Mouse (Mus musculus): Measurements from ENCODE around the gene Orc3. TPM values are rescaled to one million over a fixed set of nuclear protein-coding genes. Genes with fewer than 3 reads are reported as not detected.

Gene Orc3
- 143 TPM for polyA plus RNA-seq (2014; fragmentation: Illumina TruSeq; extraction: RNeasy Lipid Tissue Mini Kit (QIAGEN cat#74804); ENCODE audit: low read depth, low replicate concordance)

DNA sequence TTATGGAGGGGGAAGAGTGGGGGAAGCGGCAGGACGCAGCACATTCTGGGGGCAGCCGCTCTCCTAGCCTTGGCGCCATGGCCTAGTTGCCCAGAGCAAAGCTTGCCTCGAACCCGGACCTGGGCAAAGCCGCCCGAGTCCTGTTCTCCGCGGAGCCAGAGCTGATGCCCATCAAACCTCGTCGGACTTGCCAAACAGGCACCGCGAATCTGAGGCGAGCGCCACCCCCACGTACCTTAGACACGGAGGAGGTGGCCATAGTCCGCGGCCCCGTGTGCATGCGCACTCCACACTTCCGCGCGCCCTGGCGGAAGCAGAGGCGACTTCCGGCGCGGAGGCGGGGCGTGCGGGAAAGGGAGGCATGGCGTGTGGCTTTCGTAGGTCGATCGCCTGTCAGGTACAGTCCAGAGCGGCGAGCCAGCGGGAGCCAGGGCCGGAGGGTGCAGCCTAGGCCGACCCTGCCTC lies at the start of gene Orc3, which contains the start of gene Rars2:
Gene Orc3 (minus strand): TSS at position 315 of the 465 bp plus-strand sequence.
Gene Rars2 (plus strand): TSS at position 328 of the 465 bp plus-strand sequence.

DNA sequence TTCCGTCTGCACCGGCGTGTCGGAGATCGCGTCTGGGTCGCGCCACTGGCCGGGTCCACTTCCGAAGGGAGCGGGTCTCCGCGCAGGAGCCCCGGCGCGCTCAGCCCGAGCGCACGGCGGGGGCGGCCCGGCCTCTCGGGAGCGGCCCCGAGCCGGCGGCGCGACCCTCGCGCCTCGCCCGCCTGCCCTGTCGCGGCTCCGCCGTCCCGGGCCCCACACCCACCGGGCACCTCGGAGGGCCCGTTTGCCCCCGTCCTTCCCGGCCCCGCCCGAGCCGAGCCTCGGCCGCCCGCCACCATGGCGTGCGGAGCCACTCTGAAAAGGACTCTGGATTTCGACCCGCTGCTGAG lies 64.0 kb downstream of the Orc3 start, which contains the start of gene Akirin2:
Gene Akirin2 (plus strand): TSS at position 190 of the 350 bp plus-strand sequence.

Other genes starting within 250 kb of the Orc3 start
- 225 TPM for gene Akirin2, start 64.0 kb downstream of the Orc3 start, polyA plus RNA-seq (2014; fragmentation: Illumina TruSeq; extraction: RNeasy Lipid Tissue Mini Kit (QIAGEN cat#74804); ENCODE audit: low read depth, low replicate concordance)
- gene Rars2, start within 50 bp of the Orc3 start, polyA plus RNA-seq (2014; fragmentation: Illumina TruSeq; extraction: RNeasy Lipid Tissue Mini Kit (QIAGEN cat#74804); ENCODE audit: low read depth, low replicate concordance) = 63.9 TPM
- 115 TPM for gene Slc35a1, start 72.5 kb upstream of the Orc3 start, polyA plus RNA-seq (2014; fragmentation: Illumina TruSeq; extraction: RNeasy Lipid Tissue Mini Kit (QIAGEN cat#74804); ENCODE audit: low read depth, low replicate concordance)
- not detected for gene Cfap206, start 115.3 kb upstream of the Orc3 start, polyA plus RNA-seq (2014; fragmentation: Illumina TruSeq; extraction: RNeasy Lipid Tissue Mini Kit (QIAGEN cat#74804); ENCODE audit: low read depth, low replicate concordance)
- gene Gm136, start 141.3 kb upstream of the Orc3 start, polyA plus RNA-seq (2014; fragmentation: Illumina TruSeq; extraction: RNeasy Lipid Tissue Mini Kit (QIAGEN cat#74804); ENCODE audit: low read depth, low replicate concordance) = not detected
- 96.7 TPM for gene Smim8, start 163.5 kb upstream of the Orc3 start, polyA plus RNA-seq (2014; fragmentation: Illumina TruSeq; extraction: RNeasy Lipid Tissue Mini Kit (QIAGEN cat#74804); ENCODE audit: low read depth, low replicate concordance)